Mouse (Mus musculus): ENCODE results near the gene Gde1. TPM values are rescaled to one million over a fixed set of nuclear protein-coding genes. Genes with fewer than 3 reads are reported as not detected.
A peak's percentile ranks its signal among the peaks of the same experiment; 100 is the strongest.

Gde1 gene
- polyA plus RNA-seq, 1 experiment from 2014 or later = 481 TPM

DNA sequence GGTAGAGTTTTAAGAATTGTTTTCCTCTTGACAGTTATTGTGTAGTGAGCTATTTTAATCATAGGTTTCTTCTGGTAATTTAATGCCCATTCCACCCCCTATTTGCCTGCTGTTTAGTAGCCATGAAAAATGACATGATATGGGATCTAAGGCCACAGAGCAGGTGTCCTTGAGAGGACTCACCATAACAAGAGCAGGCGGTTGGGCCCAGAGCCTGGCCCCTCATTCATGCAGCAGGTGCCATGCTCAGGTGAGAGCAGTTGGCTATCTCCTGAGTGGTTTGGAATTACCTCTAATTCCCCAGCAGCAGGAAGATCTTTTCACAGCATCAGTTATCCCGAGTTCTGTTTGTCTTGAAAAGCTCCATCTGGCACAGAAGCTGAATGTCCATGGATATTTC is 19.9 kb upstream of the Gde1 start:
- ATAC-seq (no peak), DNase-seq (ENCODE audit: low spot score) (no peak)
- WGBS = 70% methylated on average over 2 of the region's 2 CpGs
- Histone ChIP-seq H3K4me3 (ENCODE audit: low read depth, low read length) (no peak overlapping the region), H3K36me3 (ENCODE audit: insufficient read depth, low read length) (peaks cover 7% of the 10 kb centered on the region), H3K27ac (ENCODE audit: low read length) (no peak overlapping the region), H3K9me3 (ENCODE audit: low read length) (no peaks in the 10 kb centered on the region), H3K27me3 (replicated peaks; ENCODE audit: insufficient read depth, low read length) (no peaks in the 10 kb centered on the region), H3K9ac (replicated peaks; ENCODE audit: low read depth) (no peak overlapping the region), H3K4me2 (replicated peaks; ENCODE audit: low read depth, low read length) (no peak overlapping the region), H3K4me1 (ENCODE audit: insufficient read depth, low read depth, low read length) (no peaks in the 10 kb centered on the region)
- TF ChIP-seq EP300 (IDR thresholded peaks at IDR 0.05) (no peak), CTCF (IDR thresholded peaks at IDR 0.05) (no peak)

DNA sequence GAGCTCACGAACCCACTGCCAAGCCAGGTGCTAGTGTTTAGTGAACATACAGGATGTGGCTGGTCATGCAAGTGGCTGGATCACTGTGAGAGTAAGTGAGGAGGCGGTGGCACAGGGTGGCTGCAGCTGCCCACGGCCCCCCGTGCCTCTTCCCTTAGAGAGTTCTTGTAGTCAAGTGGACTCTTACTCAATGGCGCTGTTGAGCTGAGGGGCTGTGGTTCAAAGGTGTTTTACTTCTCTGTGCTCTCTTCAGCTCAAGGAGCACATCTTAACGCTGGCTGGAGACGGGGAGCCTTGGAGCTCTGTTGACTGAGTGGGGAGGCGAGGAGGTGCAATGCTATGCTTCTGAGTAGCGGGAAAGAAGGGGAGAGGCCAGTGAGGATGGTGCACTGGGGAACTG is 18.3 kb upstream of the Gde1 start:
- H3K9me3 ChIP-seq (ENCODE audit: low read length) = no peaks in the 10 kb centered on the region
- peaks cover 7% of the 10 kb centered on the region for H3K36me3 ChIP-seq (ENCODE audit: insufficient read depth, low read length)
- no peaks in the 10 kb centered on the region for H3K4me1 ChIP-seq (ENCODE audit: insufficient read depth, low read depth, low read length)
- H3K9ac ChIP-seq (replicated peaks; ENCODE audit: low read depth) = no peak overlapping the region
- H3K4me3 ChIP-seq (ENCODE audit: low read depth, low read length) = no peak overlapping the region
- peak; percentile 92 for DNase-seq (ENCODE audit: low spot score)
- no peak overlapping the region for H3K4me2 ChIP-seq (replicated peaks; ENCODE audit: low read depth, low read length)
- no peak overlapping the region for H3K27ac ChIP-seq (ENCODE audit: low read length)
- 72% methylated on average over 9 of the region's 9 CpGs for WGBS
- peak; percentile 98 for ATAC-seq
- H3K27me3 ChIP-seq (replicated peaks; ENCODE audit: insufficient read depth, low read length) = no peaks in the 10 kb centered on the region
- TF ChIP-seq CTCF (IDR thresholded peaks at IDR 0.05) = peak; percentile 35
- peak; percentile 92 for TF ChIP-seq EP300 (IDR thresholded peaks at IDR 0.05)

DNA sequence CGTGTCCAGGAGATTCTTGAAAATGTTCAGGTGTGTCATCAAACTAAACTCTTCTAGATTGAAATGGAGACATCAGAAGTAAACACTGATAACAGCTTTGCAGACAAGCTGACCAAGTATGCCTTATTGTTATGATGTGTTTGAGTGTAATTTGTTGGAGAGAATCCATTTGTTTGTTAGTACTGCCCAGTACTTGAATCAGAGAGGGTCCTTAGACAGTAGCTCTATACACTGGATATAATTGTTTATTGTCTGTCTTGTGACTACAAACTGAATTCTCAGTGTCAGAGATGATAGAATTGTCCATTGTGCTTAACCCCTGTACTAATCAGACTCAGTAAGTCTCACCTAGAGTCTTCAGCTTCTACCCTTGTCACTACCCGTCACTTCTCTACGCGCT is 12.5 kb upstream of the Gde1 start:
- no peak overlapping the region for H3K4me2 ChIP-seq (replicated peaks; ENCODE audit: low read depth, low read length)
- H3K36me3 ChIP-seq (ENCODE audit: insufficient read depth, low read length) = no peaks in the 10 kb centered on the region
- no peak for TF ChIP-seq EP300 (IDR thresholded peaks at IDR 0.05)
- TF ChIP-seq CTCF (IDR thresholded peaks at IDR 0.05) = no peak
- H3K4me3 ChIP-seq (ENCODE audit: low read depth, low read length) = no peak overlapping the region
- ATAC-seq (no peak), DNase-seq (ENCODE audit: low spot score) (no peak)
- no peaks in the 10 kb centered on the region for H3K27me3 ChIP-seq (replicated peaks; ENCODE audit: insufficient read depth, low read length)
- WGBS = 87% methylated on average over 4 of the region's 4 CpGs
- 0 out of 2 replicates have a peak, but pooled peaks cover 1% of the 10 kb centered on the region for H3K4me1 ChIP-seq (ENCODE audit: insufficient read depth, low read depth, low read length)
- no peak overlapping the region for H3K9ac ChIP-seq (replicated peaks; ENCODE audit: low read depth)
- H3K27ac ChIP-seq (ENCODE audit: low read length) = no peak overlapping the region
- no peaks in the 10 kb centered on the region for H3K9me3 ChIP-seq (ENCODE audit: low read length)

DNA sequence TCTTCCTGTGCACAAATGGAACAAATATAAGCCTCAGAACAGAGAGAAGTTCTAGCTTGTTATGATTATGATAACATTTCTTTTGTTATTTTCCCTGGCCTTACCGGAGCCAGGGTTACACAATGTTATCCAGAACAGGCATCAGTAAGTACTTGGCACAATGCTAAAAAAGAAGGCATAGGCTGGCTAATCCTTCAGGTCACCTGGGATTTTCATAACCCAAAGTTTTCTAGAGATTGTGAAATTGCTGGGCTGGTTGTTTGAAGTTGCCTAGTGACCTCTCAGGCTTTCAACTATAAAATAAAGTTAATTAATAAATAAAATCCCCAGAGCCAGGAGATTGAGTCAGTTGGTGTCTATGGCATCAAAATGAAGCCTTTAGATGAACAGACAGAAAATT is 9.3 kb upstream of the Gde1 start:
- TF ChIP-seq CTCF (IDR thresholded peaks at IDR 0.05) (no peak), EP300 (IDR thresholded peaks at IDR 0.05) (peak; percentile 33; the same call in 1 of the 2 replicates)
- H3K36me3 ChIP-seq (ENCODE audit: insufficient read depth, low read length) = no peaks in the 10 kb centered on the region
- no peak overlapping the region for H3K9ac ChIP-seq (replicated peaks; ENCODE audit: low read depth)
- H3K27ac ChIP-seq (ENCODE audit: low read length) = no peak overlapping the region
- 66% methylated on average over 1 of the region's 1 CpGs for WGBS
- peak; percentile 75 for DNase-seq (ENCODE audit: low spot score)
- no peaks in the 10 kb centered on the region for H3K9me3 ChIP-seq (ENCODE audit: low read length)
- no peaks in the 10 kb centered on the region for H3K27me3 ChIP-seq (replicated peaks; ENCODE audit: insufficient read depth, low read length)
- H3K4me1 ChIP-seq (ENCODE audit: insufficient read depth, low read depth, low read length) = 0 out of 2 replicates have a peak, but pooled peaks cover 3% of the 10 kb centered on the region
- no peak overlapping the region for H3K4me3 ChIP-seq (ENCODE audit: low read depth, low read length)
- ATAC-seq = peak; percentile 23; the same call in 1 of the 2 replicates
- no peak overlapping the region for H3K4me2 ChIP-seq (replicated peaks; ENCODE audit: low read depth, low read length)

DNA sequence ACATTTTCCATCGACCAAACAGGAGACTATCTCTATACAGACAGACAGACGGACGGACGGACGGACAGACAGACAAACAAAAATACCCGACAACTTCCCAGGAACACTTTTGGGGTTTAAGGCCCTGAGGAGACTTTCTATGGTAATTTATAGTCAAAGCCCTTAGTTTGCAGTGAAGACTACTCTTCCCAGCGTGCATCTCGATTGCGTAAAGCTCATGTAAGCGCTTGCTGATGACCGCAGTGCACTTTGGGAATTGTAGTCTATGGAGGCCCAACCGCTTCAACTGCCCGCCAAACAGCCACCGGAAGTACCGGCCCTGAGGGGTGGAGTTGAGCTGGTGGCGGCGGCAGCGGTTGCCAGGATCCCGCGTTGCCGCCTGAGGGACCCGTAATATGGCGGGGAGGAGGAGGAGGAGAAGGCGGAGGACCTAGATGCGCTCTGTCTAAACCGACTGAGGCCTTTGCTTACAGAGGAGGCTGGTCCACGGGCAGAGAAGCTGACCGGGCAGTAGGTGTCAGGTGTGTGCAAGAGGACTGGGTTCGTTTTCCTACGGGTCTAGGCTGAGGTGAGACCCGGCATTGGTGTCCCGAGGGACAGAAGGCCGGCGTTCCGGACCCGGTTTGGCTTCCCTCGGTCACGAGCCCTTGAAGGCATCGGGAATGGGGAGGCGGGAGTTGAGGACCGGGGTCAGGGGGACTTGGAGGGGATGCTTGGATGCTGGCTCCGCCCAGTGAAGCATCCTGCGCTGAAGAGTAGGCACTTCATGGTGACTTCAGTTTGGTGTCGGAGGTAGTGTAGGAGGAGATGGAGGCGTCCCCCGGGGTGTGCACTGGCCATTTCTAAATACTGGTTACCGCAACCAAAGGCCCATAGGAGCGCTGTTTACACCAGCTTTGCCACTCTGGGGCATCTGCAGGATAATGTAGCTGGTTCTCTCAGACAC is 6.9 kb upstream of the Gde1 start, which contains the start of gene Ccp110:
TSS of gene Ccp110 (plus strand) at position 325 of the 946 bp plus-strand sequence.
- peak within 1 kb of the TSS; percentile 69 for H3K4me3 ChIP-seq (ENCODE audit: low read depth, low read length)
- DNase-seq (ENCODE audit: low spot score) (peak; percentile 99), ATAC-seq (peak; percentile 98)
- 0 out of 2 replicates have a peak, but pooled peaks cover 3% of the 10 kb centered on the region for H3K4me1 ChIP-seq (ENCODE audit: insufficient read depth, low read depth, low read length)
- peak within 1 kb of the TSS; percentile 39 for H3K9ac ChIP-seq (replicated peaks; ENCODE audit: low read depth)
- under 1% methylated on average over 48 of the region's 48 CpGs for WGBS
- H3K9me3 ChIP-seq (ENCODE audit: low read length) = no peaks in the 10 kb centered on the region
- H3K4me2 ChIP-seq (replicated peaks; ENCODE audit: low read depth, low read length) = peak within 1 kb of the TSS; percentile 89
- no peaks in the 10 kb centered on the region for H3K36me3 ChIP-seq (ENCODE audit: insufficient read depth, low read length)
- H3K27ac ChIP-seq (ENCODE audit: low read length) = no peak within 1 kb of the TSS
- H3K27me3 ChIP-seq (replicated peaks; ENCODE audit: insufficient read depth, low read length) = no peaks in the 10 kb centered on the region
- TF ChIP-seq EP300 (IDR thresholded peaks at IDR 0.05) = peak; percentile 17; the same call in 1 of the 2 replicates
- peak; percentile 41 for TF ChIP-seq CTCF (IDR thresholded peaks at IDR 0.05)

DNA sequence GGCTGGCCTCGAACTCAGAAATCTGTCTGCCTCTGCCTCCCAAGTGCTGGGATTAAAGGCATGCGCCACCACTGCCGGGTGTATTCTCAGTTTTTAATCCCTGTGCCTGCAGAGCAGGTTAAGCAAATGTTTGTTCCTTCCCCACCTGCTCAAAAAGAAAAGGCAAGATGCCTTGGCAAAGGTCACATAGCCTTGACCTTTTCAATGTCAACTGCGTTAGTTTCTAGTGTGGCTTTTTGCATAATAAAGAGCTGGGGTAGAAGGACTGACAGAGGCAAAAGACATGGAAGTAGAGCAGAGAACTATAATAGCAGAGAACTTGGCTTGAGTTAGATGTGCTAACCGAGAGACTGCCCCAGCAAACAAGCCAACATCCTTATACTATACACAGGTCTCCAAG is 5.2 kb upstream of the Gde1 start:
- Histone ChIP-seq H3K9me3 (ENCODE audit: low read length) (no peaks in the 10 kb centered on the region), H3K4me1 (ENCODE audit: insufficient read depth, low read depth, low read length) (0 out of 2 replicates have a peak, but pooled peaks cover 3% of the 10 kb centered on the region), H3K4me2 (replicated peaks; ENCODE audit: low read depth, low read length) (no peak overlapping the region), H3K4me3 (ENCODE audit: low read depth, low read length) (no peak overlapping the region), H3K27ac (ENCODE audit: low read length) (no peak overlapping the region), H3K36me3 (ENCODE audit: insufficient read depth, low read length) (no peaks in the 10 kb centered on the region), H3K27me3 (replicated peaks; ENCODE audit: insufficient read depth, low read length) (no peaks in the 10 kb centered on the region), H3K9ac (replicated peaks; ENCODE audit: low read depth) (no peak overlapping the region)
- WGBS = 67% methylated on average over 5 of the region's 5 CpGs
- ATAC-seq (no peak), DNase-seq (ENCODE audit: low spot score) (no peak)
- no peak for TF ChIP-seq EP300 (IDR thresholded peaks at IDR 0.05)
- no peak for TF ChIP-seq CTCF (IDR thresholded peaks at IDR 0.05)

Data from lung, postnatal 0 days (tissue).